9 mouse cellular contexts compared by ENCODE assay signal in the genomic region with DNA sequence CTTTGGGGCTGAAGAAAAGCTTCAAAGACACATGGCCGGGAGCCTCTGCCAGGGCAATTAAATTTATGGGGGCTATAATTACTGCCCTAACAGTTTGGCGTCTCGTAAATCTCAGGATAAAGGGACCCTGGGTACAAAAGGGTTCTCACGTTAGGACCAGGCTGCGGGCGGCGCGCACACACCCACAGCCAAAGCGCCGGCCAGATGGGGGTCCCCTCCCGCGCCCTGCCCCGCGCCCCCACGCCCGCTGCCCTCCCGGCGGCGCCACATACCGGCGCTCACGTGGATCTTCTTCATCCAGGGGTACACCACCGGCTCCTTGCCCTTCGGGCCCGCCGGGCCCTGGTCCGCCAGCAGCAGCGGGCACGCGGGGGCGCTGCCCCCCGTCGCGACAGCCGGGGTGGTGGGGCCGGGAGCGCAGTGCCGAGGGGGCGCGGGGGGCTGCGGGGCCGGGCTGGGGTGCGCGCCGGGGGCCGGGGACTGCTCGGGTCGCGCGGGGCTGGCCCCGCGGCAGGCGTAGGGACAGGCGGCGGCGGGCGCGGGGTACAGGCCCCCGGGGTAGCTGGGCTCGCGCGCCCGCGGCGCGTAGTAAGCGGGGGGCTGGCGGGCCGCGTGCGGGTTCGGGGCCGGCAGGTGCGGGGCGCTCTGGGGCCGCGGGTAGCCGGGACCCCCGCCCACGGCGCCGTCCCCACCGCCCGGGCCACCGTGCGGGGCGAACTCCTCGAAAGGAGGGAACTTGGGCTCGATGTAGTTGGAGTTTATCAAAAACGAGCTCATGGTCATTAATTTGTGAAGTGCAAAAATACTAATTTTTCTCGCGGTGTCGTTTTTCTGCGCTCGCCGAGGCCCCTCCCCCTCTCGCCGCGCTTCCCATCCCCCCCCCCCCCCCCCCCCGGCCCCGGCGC. TPM values are rescaled to one million over a fixed set of nuclear protein-coding genes. Genes with fewer than 3 reads are reported as not detected.
DNase-seq lines count a peak whose midpoint lies in the region; ATAC-seq and TF ChIP-seq lines count a peak whose summit lies in the region.
"Had no signal": no experiment of that assay in that cellular context is flagged by ENCODE, and none has a peak within 500 bp of the region (broad histone marks: within the 10 kb centered on the region; RNA-seq: fewer than 3 reads in every experiment).

TSS of gene Hoxa4 (minus strand) at position 848 of the 905 bp plus-strand sequence.

- no peaks in the 10 kb centered on the region for H3K9me3 ChIP-seq in heart, embryonic 11.5 days (replicated peaks; ENCODE audit: control insufficient read depth, low read length)
- no peaks in the 10 kb centered on the region for H3K9me3 ChIP-seq in hindbrain, embryonic 14.5 days (ENCODE audit: control insufficient read depth, low read length)
- H3K9me3 ChIP-seq in liver, embryonic 16.5 days (replicated peaks; ENCODE audit: control insufficient read depth, low read length), result no peaks in the 10 kb centered on the region

- no peaks in the 10 kb centered on the region for H3K36me3 ChIP-seq in heart, embryonic 11.5 days (ENCODE audit: control insufficient read depth, insufficient read depth, low read length)
- no peaks in the 10 kb centered on the region for H3K36me3 ChIP-seq in hindbrain, embryonic 14.5 days (replicated peaks; ENCODE audit: control insufficient read depth, insufficient read depth)
- no peaks in the 10 kb centered on the region for H3K36me3 ChIP-seq in liver, embryonic 16.5 days (ENCODE audit: control insufficient read depth, insufficient read depth)

- peaks cover 11% of the 10 kb centered on the region; the same call in 1 of the 2 replicates for H3K4me1 ChIP-seq in heart, embryonic 11.5 days (ENCODE audit: control insufficient read depth, insufficient read depth, low read length)
- H3K4me1 ChIP-seq in bone marrow, adult 2 months (ENCODE audit: control insufficient read depth, insufficient read depth, low read length), result no peaks in the 10 kb centered on the region
- no peaks in the 10 kb centered on the region for H3K4me1 ChIP-seq in hindbrain, embryonic 14.5 days (replicated peaks; ENCODE audit: control insufficient read depth, insufficient read depth, low read length)
- peaks cover 5% of the 10 kb centered on the region for H3K4me1 ChIP-seq in liver, embryonic 16.5 days (ENCODE audit: control insufficient read depth, low read depth, low read length)

- intact Hi-C loops in heart, postnatal 25 days (cut with DNase I), result no loop called here

- ATAC-seq in heart, embryonic 11.5 days (replicated peaks; ENCODE audit: insufficient number of reproducible peaks, low FRiP score, low TSS enrichment), result no peak
- peak; percentile 31 for ATAC-seq in hindbrain, embryonic 14.5 days (ENCODE audit: low FRiP score)
- no peak for ATAC-seq in liver, embryonic 16.5 days (ENCODE audit: low read depth)
- no peak for ATAC-seq in activated CD4-positive, CD25-positive, alpha-beta regulatory T cell, adult 4 months

- peak within 1 kb of the TSS; percentile 53 for H3K4me3 ChIP-seq in heart, embryonic 11.5 days (ENCODE audit: low read depth, low read length)
- H3K4me3 ChIP-seq in bone marrow, adult 2 months (replicated peaks; ENCODE audit: control insufficient read depth, low read depth, low read length), result peak within 1 kb of the TSS; percentile 90
- H3K4me3 ChIP-seq in hindbrain, embryonic 14.5 days (replicated peaks; ENCODE audit: low read length), result peak within 1 kb of the TSS; percentile 51
- H3K4me3 ChIP-seq in liver, embryonic 16.5 days (ENCODE audit: low read depth, low read length), result peak within 1 kb of the TSS; percentile 59

- H3K27me3 ChIP-seq in heart, embryonic 11.5 days (ENCODE audit: control insufficient read depth, insufficient read depth, low read length), result peaks cover 97% of the 10 kb centered on the region
- H3K27me3 ChIP-seq in hindbrain, embryonic 14.5 days (ENCODE audit: control insufficient read depth, insufficient read depth, low read length), result peaks cover 88% of the 10 kb centered on the region
- H3K27me3 ChIP-seq in liver, embryonic 16.5 days (ENCODE audit: control insufficient read depth, insufficient read depth, low read depth, low read length), result peaks cover 87% of the 10 kb centered on the region

- no peak for TF ChIP-seq POLR2A in bone marrow, adult 2 months (IDR thresholded peaks at IDR 0.05; ENCODE audit: borderline replicate concordance, control insufficient read depth, low read depth, low read length)

- under 1% methylated on average over 59 of the region's 102 CpGs for WGBS in heart, embryonic 11.5 days (ENCODE audit: insufficient replicate concordance)
- WGBS in bone marrow, adult 2 months, result 7% methylated on average over 89 of the region's 102 CpGs
- 1% methylated on average over 84 of the region's 102 CpGs for WGBS in hindbrain, embryonic 14.5 days
- WGBS in liver, embryonic 16.5 days (ENCODE audit: insufficient replicate concordance), result under 1% methylated on average over 64 of the region's 102 CpGs

- peak within 1 kb of the TSS; percentile 17; the same call in 1 of the 2 replicates for H3K27ac ChIP-seq in heart, embryonic 11.5 days (ENCODE audit: low read depth, low read length)
- H3K27ac ChIP-seq in bone marrow, adult 2 months (ENCODE audit: control insufficient read depth, insufficient read depth, low read depth, low read length, poor library complexity), result no peak within 1 kb of the TSS
- H3K27ac ChIP-seq in hindbrain, embryonic 14.5 days, result peak within 1 kb of the TSS; percentile 100
- no peak within 1 kb of the TSS; the same call in 1 of the 2 replicates for H3K27ac ChIP-seq in liver, embryonic 16.5 days (ENCODE audit: low read length)

- no peak for DNase-seq in heart, postnatal 25 days (ENCODE audit: low spot score)
- DNase-seq in hindbrain, embryonic 14.5 days (ENCODE audit: low spot score), result no peak
- no peak for DNase-seq in urinary bladder, postnatal 36 days (ENCODE audit: low spot score in 2 of 2)
- DNase-seq in urinary bladder, postnatal 10 days (ENCODE audit: low spot score), result no peak

- no peak for TF ChIP-seq CTCF in bone marrow, adult 2 months (IDR thresholded peaks at IDR 0.05; ENCODE audit: control insufficient read depth, insufficient read depth, low read length)

- peak within 1 kb of the TSS; percentile 61; the same call in 1 of the 2 replicates for H3K9ac ChIP-seq in heart, embryonic 11.5 days (ENCODE audit: low read depth, low read length)
- peak within 1 kb of the TSS; percentile 85 for H3K9ac ChIP-seq in hindbrain, embryonic 14.5 days
- peak within 1 kb of the TSS; percentile 37; the same call in 1 of the 2 replicates for H3K9ac ChIP-seq in liver, embryonic 16.5 days (ENCODE audit: low read depth, low read length)

- H3K4me2 ChIP-seq in heart, embryonic 11.5 days, result peak within 1 kb of the TSS; percentile 78
- peak within 1 kb of the TSS; percentile 81 for H3K4me2 ChIP-seq in hindbrain, embryonic 14.5 days (replicated peaks)
- H3K4me2 ChIP-seq in liver, embryonic 16.5 days (ENCODE audit: low read depth, low read length), result peak within 1 kb of the TSS; percentile 60

RNA-seq across cellular contexts. Expression of gene Hoxa4, which starts in this region (rescaled TPM):
- polyA plus RNA-seq in heart, embryonic 11.5 days (2014; fragmentation: Nextera tagmentation; extraction: Ambion mirVana), result 0.68 and 1.4 TPM in 2 replicates
- under 1 TPM; 0.22 to 0.36 TPM for total RNA-seq in heart, postnatal 25 days (2021)
- 1.8 TPM in 1 of 2 replicates, not detected in the other for polyA plus RNA-seq in bone marrow, adult 2 months (2011; ENCODE audit: insufficient read depth, insufficient read length, low replicate concordance, missing spikeins)
- 19.7 and 22.5 TPM in 2 replicates for polyA plus RNA-seq in hindbrain, embryonic 14.5 days (2014; fragmentation: Nextera tagmentation; extraction: Ambion mirVana)
- 0.07 and 0.13 TPM in 2 replicates for polyA plus RNA-seq in liver, embryonic 16.5 days (2015; fragmentation: Nextera tagmentation; extraction: Ambion mirVana)
- not detected for polyA plus RNA-seq in activated CD4-positive, CD25-positive, alpha-beta regulatory T cell, adult 4 months (2017; shearing (Covaris generic))
- total RNA-seq: neutrophil, adult 5-6 weeks had no signal

Comparison
In these comparisons a context has a peak if more than half of its experiments do, and no peak if none do; other contexts are left out.
1. H3K27ac ChIP-seq: peak in heart, embryonic 11.5 days (single experiment) and hindbrain, embryonic 14.5 days (single experiment); none in bone marrow, adult 2 months (single experiment) and liver, embryonic 16.5 days (single experiment).
2. Peak in every context shown above with its lines, with median percentiles within 50 percentile points of each other: H3K4me2 ChIP-seq, H3K4me3 ChIP-seq and H3K9ac ChIP-seq.